Mouse (Mus musculus): Measurements from ENCODE around the gene Skida1.

Skida1 gene

GRCm38 (mm10) chr2:18015581-18015980 lies 33.3 kb downstream of the Skida1 start:
- DNase-seq (ENCODE audit: low spot score) = no peak

DNA sequence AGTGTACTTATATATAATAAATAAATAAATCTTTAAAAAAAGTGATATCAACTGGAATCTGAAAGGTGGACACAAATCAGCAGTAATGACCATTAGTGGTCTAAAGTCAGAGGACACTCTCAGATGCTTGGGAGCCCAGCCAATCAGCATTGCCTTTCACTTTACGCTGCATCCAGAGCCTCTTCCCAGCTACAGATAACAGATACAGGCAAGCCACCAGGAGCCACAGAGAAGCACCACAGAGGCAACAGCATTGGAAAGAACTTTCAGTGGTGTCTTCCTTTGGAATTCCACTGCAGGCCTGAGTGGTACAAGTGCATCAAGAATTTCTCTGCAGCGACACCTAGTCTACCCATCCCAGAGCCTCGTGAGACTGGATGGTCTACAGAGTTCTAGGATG lies 36.0 kb downstream of the Skida1 start:
- no peak for DNase-seq (ENCODE audit: low spot score)

DNA sequence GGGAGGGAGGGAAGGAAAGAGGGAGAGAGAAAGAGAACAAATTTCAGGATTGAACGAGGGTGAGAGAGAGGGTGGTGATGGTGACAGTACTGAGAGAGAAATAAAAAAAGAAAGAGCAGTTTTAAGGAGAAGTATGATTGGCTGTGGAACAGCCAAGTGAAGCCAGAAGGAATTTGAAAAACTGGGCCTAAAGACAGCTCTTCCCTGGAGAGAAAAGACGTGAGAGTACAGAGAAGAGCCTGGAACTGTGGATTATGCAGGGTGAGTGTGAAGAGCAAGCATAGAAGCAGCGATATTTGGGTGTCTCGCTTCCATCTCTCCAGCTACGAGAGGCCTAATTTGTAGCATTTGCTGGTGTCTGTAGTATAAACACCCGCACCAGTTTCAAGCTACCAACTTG lies 37.6 kb downstream of the Skida1 start:
- DNase-seq (ENCODE audit: low spot score) = no peak

GRCm38 (mm10) chr2:18005137-18005536 lies 43.7 kb downstream of the Skida1 start:
- no peak for DNase-seq (ENCODE audit: low spot score)

GRCm38 (mm10) chr2:18004286-18004685 lies 44.6 kb downstream of the Skida1 start:
- DNase-seq (ENCODE audit: low spot score) = no peak

- DNase-seq (ENCODE audit: low spot score) = no peak
Observed at GRCm38 (mm10) chr2:18002306-18002705, 46.5 kb downstream of the Skida1 start.

DNA sequence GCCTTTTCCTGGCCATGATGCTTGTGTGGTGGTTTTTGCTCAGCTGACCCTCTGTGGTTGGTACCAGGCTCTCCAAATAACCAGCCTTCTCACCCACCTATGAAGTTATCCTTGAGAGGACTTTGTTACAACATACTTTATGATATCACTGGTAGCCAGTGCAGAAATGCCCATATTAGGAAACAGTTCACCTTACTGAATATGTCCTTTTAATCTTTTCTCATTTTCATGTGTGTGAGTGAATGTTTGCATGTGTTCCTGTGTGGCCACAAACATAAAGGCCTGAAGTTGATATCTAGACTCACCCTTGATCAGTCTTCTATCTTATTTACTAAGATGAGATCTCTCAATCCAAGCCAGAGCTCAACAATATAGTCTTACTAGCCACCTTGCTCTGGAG lies 52.0 kb downstream of the Skida1 start, which contains the start of gene H2al2a:
Gene H2al2a (minus strand): TSS at position 101 of the 400 bp plus-strand sequence.
- no peak for DNase-seq (ENCODE audit: low spot score)
